Mouse (Mus musculus) ES-E14 (cell line): ENCODE results near the gene Cradd.

Experiments
- CHD2 ChIP-seq: IDR thresholded peaks from 2 replicates; pipeline ENCODE4 v1.6.1; 2014; ENCODE audit warnings: mild to moderate bottlenecking, low read depth, low read length, inconsistent platforms
- HCFC1 ChIP-seq: IDR thresholded peaks from 2 replicates; pipeline ENCODE4 v1.6.1; 2012; ENCODE audit warnings: low read length, inconsistent platforms, borderline replicate concordance; ENCODE audit not compliant: insufficient read depth
- MAFK ChIP-seq: IDR thresholded peaks from 2 replicates; pipeline ENCODE4 v1.6.1; 2014; ENCODE audit warnings: mild to moderate bottlenecking, low read depth, low read length, inconsistent platforms; ENCODE audit not compliant: insufficient read depth
- ZC3H11A ChIP-seq: IDR thresholded peaks from 2 replicates; pipeline ENCODE4 v1.6.1; 2012; ENCODE audit warnings: low read depth, mild to moderate bottlenecking, inconsistent platforms, low read length, borderline replicate concordance
- ZNF384 ChIP-seq: IDR thresholded peaks from 2 replicates; pipeline ENCODE4 v1.6.1; 2012; ENCODE audit warnings: low read depth, low read length, inconsistent platforms

GRCm38 (mm10) chr10:95246696-95247095 lies 77.2 kb downstream of the Cradd start:
- TF ChIP-seq CHD2 (no peak), HCFC1 (no peak), MAFK (no peak), ZC3H11A (no peak), ZNF384 (no peak)
